In the genomic region with DNA sequence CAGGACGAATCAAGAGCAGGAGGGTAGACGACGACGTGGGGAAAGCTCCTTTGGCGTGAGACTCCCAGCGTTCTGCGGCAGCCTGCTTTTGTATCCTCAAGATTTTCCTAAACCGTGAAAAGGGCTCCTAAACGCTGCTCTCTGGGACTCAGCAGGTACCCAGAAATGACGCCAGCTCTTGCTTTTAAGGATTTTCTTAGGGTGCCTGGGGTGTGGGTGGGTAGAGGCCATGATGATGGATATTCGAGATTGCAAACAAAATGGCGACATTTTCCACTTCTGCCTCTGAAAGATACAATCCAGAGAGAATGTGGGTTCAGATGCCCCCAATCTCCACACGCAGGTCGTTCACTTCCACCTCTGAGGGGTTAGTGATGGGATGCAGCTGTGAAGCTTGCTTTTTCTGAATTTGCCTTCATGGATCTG, we compare ENCODE assay signal across 11 mouse cellular contexts. TPM values are rescaled to one million over a fixed set of nuclear protein-coding genes. Genes with fewer than 3 reads are reported as not detected.
DNase-seq lines count a peak whose midpoint lies in the region; ATAC-seq and TF ChIP-seq lines count a peak whose summit lies in the region.
"Had no signal": no experiment of that assay in that cellular context is flagged by ENCODE, and none has a peak within 500 bp of the region (broad histone marks: within the 10 kb centered on the region; RNA-seq: fewer than 3 reads in every experiment).

No protein-coding gene starts in this region.

- H3K36me3 ChIP-seq in heart, embryonic 16.5 days (ENCODE audit: control insufficient read depth, insufficient read depth), result no peaks in the 10 kb centered on the region
- no peaks in the 10 kb centered on the region for H3K36me3 ChIP-seq in heart, adult 2 months (ENCODE audit: control insufficient read depth, insufficient read depth, low read length)
- no peaks in the 10 kb centered on the region for H3K36me3 ChIP-seq in thymus, adult 2 months (ENCODE audit: control insufficient read depth, insufficient read depth, low read length)
- H3K36me3 ChIP-seq in intestine, postnatal 0 days (ENCODE audit: control insufficient read depth, insufficient read depth), result no peaks in the 10 kb centered on the region; the same call in 1 of the 2 replicates

- intact Hi-C loops in heart, adult 2 months (cut with DNase I), result no loop called here
- intact Hi-C loops in left cerebral cortex, adult 2 months (cut with DNase I), result loop anchor here (5.0 kb wide), 1 partner anchor 990 kb away; no protein-coding TSS in a partner anchor

- peak overlapping the region; percentile 7; the same call in 1 of the 2 replicates for H3K9ac ChIP-seq in heart, embryonic 16.5 days (ENCODE audit: low read length)
- H3K9ac ChIP-seq in heart, adult 2 months (ENCODE audit: low read depth, low read length), result no peak overlapping the region
- peak overlapping the region; percentile 0; the same call in 1 of the 2 replicates for H3K9ac ChIP-seq in intestine, postnatal 0 days (ENCODE audit: low read depth, low read length)
- H3K9ac ChIP-seq: liver, embryonic 14.5 days had no signal

- peak overlapping the region; percentile 51 for H3K4me2 ChIP-seq in heart, embryonic 16.5 days (ENCODE audit: low read depth, low read length)
- H3K4me2 ChIP-seq in intestine, postnatal 0 days (replicated peaks; ENCODE audit: low read depth), result peak overlapping the region; percentile 63

- H3K27me3 ChIP-seq in heart, embryonic 16.5 days (ENCODE audit: control insufficient read depth, insufficient read depth, low read length), result peaks cover 84% of the 10 kb centered on the region
- H3K27me3 ChIP-seq in heart, adult 2 months (ENCODE audit: control insufficient read depth, insufficient read depth, low read length), result peaks cover 24% of the 10 kb centered on the region
- H3K27me3 ChIP-seq in thymus, adult 2 months (ENCODE audit: control insufficient read depth, insufficient read depth, low read length), result peaks cover 4% of the 10 kb centered on the region
- H3K27me3 ChIP-seq in intestine, postnatal 0 days (replicated peaks; ENCODE audit: control insufficient read depth, insufficient read depth, low read length), result peaks cover 33% of the 10 kb centered on the region

- H3K4me3 ChIP-seq in heart, embryonic 16.5 days (ENCODE audit: low read length), result peak overlapping the region; percentile 23; the same call in 1 of the 2 replicates
- H3K4me3 ChIP-seq in heart, adult 2 months, result no peak overlapping the region
- no peak overlapping the region for H3K4me3 ChIP-seq in thymus, adult 2 months (ENCODE audit: control insufficient read depth, insufficient read depth, low read length)
- H3K4me3 ChIP-seq in intestine, postnatal 0 days (ENCODE audit: low read depth, low read length), result peak overlapping the region; percentile 19
- no peak overlapping the region for H3K4me3 ChIP-seq in left cerebral cortex, adult 2 months

- WGBS in heart, embryonic 16.5 days, result 20% methylated on average over 14 of the region's 14 CpGs
- WGBS in heart, adult 2 months, result 22% methylated on average over 14 of the region's 14 CpGs
- 95% methylated on average over 14 of the region's 14 CpGs for WGBS in thymus, adult 2 months
- 65% methylated on average over 14 of the region's 14 CpGs for WGBS in intestine, postnatal 0 days

- no peak for TF ChIP-seq CTCF in heart, adult 2 months (IDR thresholded peaks at IDR 0.05)
- no peak for TF ChIP-seq CTCF in thymus, adult 2 months (IDR thresholded peaks at IDR 0.05; ENCODE audit: borderline replicate concordance, control insufficient read depth, extremely low read depth, insufficient read depth, low read length, poor library complexity)
- TF ChIP-seq CTCF in intestine, postnatal 0 days (IDR thresholded peaks at IDR 0.05; ENCODE audit: low read depth), result no peak
- no peak for TF ChIP-seq CTCF in left cerebral cortex, adult 2 months (IDR thresholded peaks at IDR 0.05)

- ATAC-seq in heart, embryonic 16.5 days (replicated peaks; ENCODE audit: extremely low read depth, insufficient read depth, low FRiP score), result no peak
- ATAC-seq in intestine, postnatal 0 days, result no peak
- ATAC-seq in megakaryocyte-erythroid progenitor cell, adult 5-6 weeks (replicated peaks; ENCODE audit: low FRiP score, low TSS enrichment, poor library complexity, severe bottlenecking), result no peak

- peaks cover 2% of the 10 kb centered on the region; the same call in 1 of the 2 replicates for H3K4me1 ChIP-seq in heart, embryonic 16.5 days (ENCODE audit: control insufficient read depth, insufficient read depth, low read length)
- no peaks in the 10 kb centered on the region for H3K4me1 ChIP-seq in heart, adult 2 months (ENCODE audit: control insufficient read depth, insufficient read depth, low read length)
- no peaks in the 10 kb centered on the region for H3K4me1 ChIP-seq in thymus, adult 2 months (replicated peaks; ENCODE audit: control insufficient read depth, insufficient read depth, low read length)
- H3K4me1 ChIP-seq in intestine, postnatal 0 days (replicated peaks; ENCODE audit: control insufficient read depth, insufficient read depth, low read length), result no peaks in the 10 kb centered on the region

- no peaks in the 10 kb centered on the region for H3K9me3 ChIP-seq in heart, embryonic 16.5 days (replicated peaks; ENCODE audit: control insufficient read depth, low read length)
- no peaks in the 10 kb centered on the region for H3K9me3 ChIP-seq in intestine, postnatal 0 days (ENCODE audit: control insufficient read depth)

- no peaks in the 10 kb centered on the region for H3K79me2 ChIP-seq in heart, adult 2 months (replicated peaks; ENCODE audit: control insufficient read depth, insufficient read depth, low read length)

- no peak for DNase-seq in heart, adult 2 months
- no peak for DNase-seq in thymus, adult 2 months
- no peak for DNase-seq in thymus, adult 18-20 months
- no peak for DNase-seq in B cell, adult 2 months
- no peak for DNase-seq in left cerebral cortex, adult 2 months (ENCODE audit: extremely low spot score in 1 of 2, low spot score in 2 of 2)
- DNase-seq: cerebellum, adult 11-12 months had no signal

- no peak overlapping the region for H3K27ac ChIP-seq in heart, embryonic 16.5 days (ENCODE audit: low read length)
- H3K27ac ChIP-seq in heart, adult 2 months, result no peak overlapping the region
- peak overlapping the region; percentile 51; the same call in 1 of the 2 replicates for H3K27ac ChIP-seq in thymus, adult 2 months (ENCODE audit: control insufficient read depth, insufficient read depth, low read length)
- peak overlapping the region; percentile 62 for H3K27ac ChIP-seq in intestine, postnatal 0 days (ENCODE audit: low read depth, low read length)
- no peak overlapping the region for H3K27ac ChIP-seq in left cerebral cortex, adult 2 months
- H3K27ac ChIP-seq: liver, embryonic 14.5 days had no signal

- TF ChIP-seq EP300 in heart, adult 2 months (IDR thresholded peaks at IDR 0.05; ENCODE audit: insufficient read depth, low read depth, low read length), result no peak

- TF ChIP-seq POLR2A in heart, adult 2 months (IDR thresholded peaks at IDR 0.05; ENCODE audit: insufficient read depth, low read depth, low read length), result no peak
- no peak for TF ChIP-seq POLR2A in thymus, adult 2 months (IDR thresholded peaks at IDR 0.05; ENCODE audit: control insufficient read depth, extremely low read depth, insufficient read depth, low read length, poor library complexity)

RNA-seq across cellular contexts. Expression of gene Hoxa2, which starts 3.1 kb away (rescaled TPM):
- 1.5 and 2.0 TPM in 2 replicates for polyA plus RNA-seq in heart, embryonic 16.5 days (2015; fragmentation: Nextera tagmentation; extraction: Ambion mirVana)
- under 1 TPM; 0.11 to 0.21 TPM for total RNA-seq in heart, adult 2 months (2021)
- polyA plus RNA-seq in heart, adult 2 months (2012; rRNA removed), result 0.84 TPM in 1 of 2 replicates, not detected in the other
- polyA plus RNA-seq in thymus, adult 2 months (2012; rRNA removed), result 0.85 and 1.4 TPM in 2 replicates
- 3.3 TPM in 2 replicates for polyA plus RNA-seq in intestine, postnatal 0 days (2015; fragmentation: Nextera tagmentation; extraction: Ambion mirVana)
- total RNA-seq in left cerebral cortex, adult 2 months (2021), result not detected
- total RNA-seq in megakaryocyte-erythroid progenitor cell, adult 5-6 weeks (2014; fragmentation: Nextera tagmentation), result 1.4 TPM in 1 of 2 replicates, not detected in the other
- total RNA-seq in megakaryocyte-erythroid progenitor cell, adult 5-6 weeks (2017), result not detected in 2 replicates
- total RNA-seq: layer of hippocampus, adult 18-20 months had no signal

RNA-seq across cellular contexts. Expression of gene 5730596B20Rik, which starts 9.5 kb away (rescaled TPM):
- 0.13 and 0.32 TPM in 2 replicates for polyA plus RNA-seq in heart, embryonic 16.5 days (2015; fragmentation: Nextera tagmentation; extraction: Ambion mirVana)
- total RNA-seq in heart, adult 2 months (2021), result not detected
- not detected in 2 replicates for polyA plus RNA-seq in heart, adult 2 months (2012; rRNA removed)
- 0.04 TPM in 1 of 2 replicates, not detected in the other for polyA plus RNA-seq in thymus, adult 2 months (2012; rRNA removed)
- 0.61 and 0.97 TPM in 2 replicates for polyA plus RNA-seq in intestine, postnatal 0 days (2015; fragmentation: Nextera tagmentation; extraction: Ambion mirVana)
- not detected for total RNA-seq in left cerebral cortex, adult 2 months (2021)
- total RNA-seq in megakaryocyte-erythroid progenitor cell, adult 5-6 weeks (2014; fragmentation: Nextera tagmentation), result not detected in 2 replicates
- total RNA-seq in megakaryocyte-erythroid progenitor cell, adult 5-6 weeks (2017), result not detected in 2 replicates
- total RNA-seq: layer of hippocampus, adult 18-20 months had no signal

RNA-seq across cellular contexts. Expression of gene Hoxa1, which starts 9.6 kb away (rescaled TPM):
- polyA plus RNA-seq in heart, embryonic 16.5 days (2015; fragmentation: Nextera tagmentation; extraction: Ambion mirVana), result 0.44 and 0.68 TPM in 2 replicates
- total RNA-seq in heart, adult 2 months (2021), result under 1 TPM in 1 of 2 experiments, not detected in 1; 0.20 TPM
- polyA plus RNA-seq in heart, adult 2 months (2012; rRNA removed), result 0.32 and 0.43 TPM in 2 replicates
- polyA plus RNA-seq in thymus, adult 2 months (2012; rRNA removed), result 0.43 and 0.63 TPM in 2 replicates
- polyA plus RNA-seq in intestine, postnatal 0 days (2015; fragmentation: Nextera tagmentation; extraction: Ambion mirVana), result 0.37 and 0.52 TPM in 2 replicates
- not detected for total RNA-seq in left cerebral cortex, adult 2 months (2021)
- total RNA-seq in megakaryocyte-erythroid progenitor cell, adult 5-6 weeks (2014; fragmentation: Nextera tagmentation), result not detected in 2 replicates
- total RNA-seq in megakaryocyte-erythroid progenitor cell, adult 5-6 weeks (2017), result 0.34 TPM in 1 of 2 replicates, not detected in the other
- total RNA-seq: layer of hippocampus, adult 18-20 months had no signal

RNA-seq across cellular contexts. Expression of gene Hoxa4, which starts 23.8 kb away (rescaled TPM):
- 0.54 TPM in 1 of 2 replicates, not detected in the other for polyA plus RNA-seq in heart, embryonic 16.5 days (2015; fragmentation: Nextera tagmentation; extraction: Ambion mirVana)
- under 1 TPM; 0.14 to 0.34 TPM for total RNA-seq in heart, adult 2 months (2021)
- polyA plus RNA-seq in heart, adult 2 months (2012; rRNA removed), result 0.76 and 0.84 TPM in 2 replicates
- polyA plus RNA-seq in thymus, adult 2 months (2012; rRNA removed), result 1.2 and 1.5 TPM in 2 replicates
- polyA plus RNA-seq in intestine, postnatal 0 days (2015; fragmentation: Nextera tagmentation; extraction: Ambion mirVana), result 3.6 and 4.5 TPM in 2 replicates
- not detected for total RNA-seq in left cerebral cortex, adult 2 months (2021)
- total RNA-seq in megakaryocyte-erythroid progenitor cell, adult 5-6 weeks (2014; fragmentation: Nextera tagmentation), result 1.9 and 2.2 TPM in 2 replicates
- total RNA-seq in megakaryocyte-erythroid progenitor cell, adult 5-6 weeks (2017), result 0.46 and 0.66 TPM in 2 replicates
- total RNA-seq: layer of hippocampus, adult 18-20 months had no signal

RNA-seq across cellular contexts. Expression of gene Hoxa5, which starts 36.6 kb away (rescaled TPM):
- 1.3 and 3.3 TPM in 2 replicates for polyA plus RNA-seq in heart, embryonic 16.5 days (2015; fragmentation: Nextera tagmentation; extraction: Ambion mirVana)
- total RNA-seq in heart, adult 2 months (2021), result under 1 TPM; 0.26 to 0.45 TPM
- 0.94 and 0.96 TPM in 2 replicates for polyA plus RNA-seq in heart, adult 2 months (2012; rRNA removed)
- polyA plus RNA-seq in thymus, adult 2 months (2012; rRNA removed), result 1.1 and 1.5 TPM in 2 replicates
- polyA plus RNA-seq in intestine, postnatal 0 days (2015; fragmentation: Nextera tagmentation; extraction: Ambion mirVana), result 14.8 and 15.3 TPM in 2 replicates
- not detected for total RNA-seq in left cerebral cortex, adult 2 months (2021)
- total RNA-seq in megakaryocyte-erythroid progenitor cell, adult 5-6 weeks (2014; fragmentation: Nextera tagmentation), result 1.1 and 2.6 TPM in 2 replicates
- 0.56 and 0.76 TPM in 2 replicates for total RNA-seq in megakaryocyte-erythroid progenitor cell, adult 5-6 weeks (2017)
- total RNA-seq: layer of hippocampus, adult 18-20 months had no signal

Comparison
In these comparisons a context has a peak if more than half of its experiments do, and no peak if none do; other contexts are left out.
1. H3K4me3 ChIP-seq: peak in heart, embryonic 16.5 days (single experiment) and intestine, postnatal 0 days (single experiment); none in heart, adult 2 months (single experiment), thymus, adult 2 months (single experiment) and left cerebral cortex, adult 2 months (single experiment).
2. H3K27ac ChIP-seq: peak in thymus, adult 2 months (single experiment) and intestine, postnatal 0 days (single experiment); none in heart, embryonic 16.5 days (single experiment), heart, adult 2 months (single experiment) and left cerebral cortex, adult 2 months (single experiment).